Mouse (Mus musculus): Measurements from ENCODE around the gene Gpatch8. TPM values are rescaled to one million over a fixed set of nuclear protein-coding genes. Genes with fewer than 3 reads are reported as not detected.

Gene Gpatch8
- total RNA-seq (2014; rRNA removed) (21.0 and 21.3 TPM in 2 replicates), polyA plus RNA-seq (2015; fragmentation: Nextera tagmentation; extraction: Ambion mirVana) (48.9 and 50.6 TPM in 2 replicates)

GRCm38 (mm10) chr11:102556031-102556715 lies at the start of gene Gpatch8:
TSS of gene Gpatch8 (minus strand) at chr11:102556392.
- Histone ChIP-seq H3K9ac (replicated peaks; ENCODE audit: low read length) (peak within 1 kb of the TSS; percentile 87), H3K4me1 (ENCODE audit: insufficient read depth, low read length) (peaks cover 11% of the 10 kb centered on the region), H3K9me3 (ENCODE audit: low read length) (no peaks in the 10 kb centered on the region), H3K4me2 (ENCODE audit: low read depth, low read length) (peak within 1 kb of the TSS; percentile 73), H3K36me3 (ENCODE audit: insufficient read depth, low read length) (no peaks in the 10 kb centered on the region), H3K27ac (peak within 1 kb of the TSS; percentile 98), H3K27me3 (ENCODE audit: insufficient read depth, low read length) (no peaks in the 10 kb centered on the region), H3K4me3 (ENCODE audit: low read length) (peak within 1 kb of the TSS; percentile 77)
- TF ChIP-seq CTCF (IDR thresholded peaks at IDR 0.05; ENCODE audit: low read depth): 0 out of 2 replicates have a peak, but pooled peaks have one; percentile 1
- 1% methylated on average over 47 of the region's 55 CpGs for WGBS
- DNase-seq (ENCODE audit: low spot score) (peak; percentile 99), ATAC-seq (peak; percentile 98)

GRCm38 (mm10) chr11:102604777-102605552 lies 48.8 kb upstream of the Gpatch8 start:
- DNase-seq (ENCODE audit: low spot score) (peak; percentile 63), ATAC-seq (peak; percentile 34)
- Histone ChIP-seq H3K27ac (peak overlapping the region; percentile 82), H3K9me3 (ENCODE audit: low read length) (no peaks in the 10 kb centered on the region), H3K4me3 (ENCODE audit: low read length) (peak overlapping the region; percentile 78), H3K4me1 (ENCODE audit: insufficient read depth, low read length) (peaks cover 3% of the 10 kb centered on the region; the same call in 1 of the 2 replicates), H3K9ac (replicated peaks; ENCODE audit: low read length) (peak overlapping the region; percentile 65), H3K36me3 (ENCODE audit: insufficient read depth, low read length) (no peaks in the 10 kb centered on the region), H3K4me2 (ENCODE audit: low read depth, low read length) (peak overlapping the region; percentile 77), H3K27me3 (ENCODE audit: insufficient read depth, low read length) (no peaks in the 10 kb centered on the region)
- TF ChIP-seq CTCF (IDR thresholded peaks at IDR 0.05; ENCODE audit: low read depth): no peak
- under 1% methylated on average over 74 of the region's 74 CpGs for WGBS

DNA sequence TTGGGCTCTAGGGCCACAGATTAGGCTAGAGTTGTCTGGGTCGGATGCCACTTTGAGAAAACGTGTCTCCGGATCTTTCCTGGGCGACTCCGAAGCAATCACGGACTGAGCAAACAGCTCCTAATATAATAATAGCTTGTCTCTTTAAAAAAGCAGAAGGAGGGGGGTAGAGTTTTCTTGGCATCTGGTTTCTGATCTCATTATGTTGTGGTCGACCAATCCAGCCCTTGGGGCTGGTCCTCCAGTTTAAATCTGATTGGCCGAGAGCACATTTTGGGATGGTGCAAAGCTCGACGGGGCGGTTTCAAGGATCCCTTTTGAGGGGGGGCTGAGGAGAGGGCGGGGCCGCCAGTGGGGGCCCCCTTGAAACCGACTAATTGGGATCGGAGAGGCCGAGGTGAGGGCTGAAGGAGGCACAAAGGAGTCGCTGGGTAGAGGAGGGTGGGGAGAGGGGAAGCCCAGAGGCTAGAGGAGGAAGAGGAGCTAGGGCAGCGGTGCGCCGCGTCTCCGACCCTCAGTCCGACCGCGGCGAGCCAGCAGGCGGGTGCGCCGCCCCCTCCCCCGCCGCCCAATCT lies 47.9 kb upstream of the Gpatch8 start, which contains the start of gene Fzd2:
Fzd2 (plus strand) TSS at position 387 of the 575 bp plus-strand sequence.
- under 1% methylated on average over 30 of the region's 31 CpGs for WGBS
- ATAC-seq: peak; percentile 96
- Histone ChIP-seq H3K4me2 (ENCODE audit: low read depth, low read length) (peak within 1 kb of the TSS; percentile 77), H3K9ac (replicated peaks; ENCODE audit: low read length) (peak within 1 kb of the TSS; percentile 65), H3K27ac (peak within 1 kb of the TSS; percentile 82), H3K27me3 (ENCODE audit: insufficient read depth, low read length) (no peaks in the 10 kb centered on the region), H3K9me3 (ENCODE audit: low read length) (no peaks in the 10 kb centered on the region), H3K4me1 (ENCODE audit: insufficient read depth, low read length) (peaks cover 3% of the 10 kb centered on the region; the same call in 1 of the 2 replicates), H3K4me3 (ENCODE audit: low read length) (peak within 1 kb of the TSS; percentile 78), H3K36me3 (ENCODE audit: insufficient read depth, low read length) (no peaks in the 10 kb centered on the region)
- TF ChIP-seq CTCF (IDR thresholded peaks at IDR 0.05; ENCODE audit: low read depth): no peak
- peak; percentile 98 for DNase-seq (ENCODE audit: low spot score)

- no peak for ATAC-seq
- Histone ChIP-seq H3K27ac (peak overlapping the region; percentile 82), H3K4me2 (ENCODE audit: low read depth, low read length) (peak overlapping the region; percentile 77), H3K4me1 (ENCODE audit: insufficient read depth, low read length) (peaks cover 3% of the 10 kb centered on the region; the same call in 1 of the 2 replicates), H3K36me3 (ENCODE audit: insufficient read depth, low read length) (no peaks in the 10 kb centered on the region), H3K9ac (replicated peaks; ENCODE audit: low read length) (peak overlapping the region; percentile 39), H3K27me3 (ENCODE audit: insufficient read depth, low read length) (no peaks in the 10 kb centered on the region), H3K4me3 (ENCODE audit: low read length) (peak overlapping the region; percentile 78), H3K9me3 (ENCODE audit: low read length) (no peaks in the 10 kb centered on the region)
- DNase-seq (ENCODE audit: low spot score): peak; percentile 67
- under 1% methylated on average over 10 of the region's 10 CpGs for WGBS
- TF ChIP-seq CTCF (IDR thresholded peaks at IDR 0.05; ENCODE audit: low read depth): no peak
Measured at GRCm38 (mm10) chr11:102603496-102603850, 47.3 kb upstream of the Gpatch8 start.

DNA sequence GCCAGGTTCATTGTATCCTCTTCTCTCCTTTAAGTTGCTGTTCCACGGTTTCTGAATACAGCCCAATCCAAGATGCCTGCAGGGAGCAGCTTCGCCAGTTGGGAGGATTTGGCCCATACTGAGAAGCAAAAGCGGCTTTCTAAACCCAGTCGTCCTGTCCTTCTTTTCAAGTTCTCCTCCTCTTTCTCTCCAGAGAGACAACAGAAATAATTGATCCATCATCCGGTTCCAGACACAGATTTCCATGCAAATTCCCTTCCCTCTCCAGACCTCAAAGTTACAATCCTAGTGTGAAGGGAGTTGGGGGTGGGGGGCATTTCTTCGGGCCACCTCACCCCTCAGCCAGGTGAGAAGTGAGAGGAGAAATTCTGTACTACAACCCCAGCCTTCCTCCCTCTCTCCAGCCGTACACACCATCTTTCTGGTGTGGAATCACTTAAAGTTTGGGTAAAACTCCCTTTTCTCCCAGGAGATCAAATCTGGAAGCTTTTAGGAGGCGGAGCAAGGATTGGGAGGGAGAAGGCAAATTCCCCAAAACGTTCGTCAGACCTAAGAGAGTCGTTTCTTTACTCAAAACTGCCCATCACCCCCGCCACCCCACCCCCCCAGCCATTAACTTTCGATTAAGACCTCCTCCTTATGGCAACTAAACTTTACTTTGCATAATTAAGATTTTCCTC lies 46.8 kb upstream of the Gpatch8 start:
- TF ChIP-seq CTCF (IDR thresholded peaks at IDR 0.05; ENCODE audit: low read depth): no peak
- ATAC-seq: no peak
- H3K36me3 ChIP-seq (ENCODE audit: insufficient read depth, low read length): no peaks in the 10 kb centered on the region
- peak overlapping the region; percentile 82 for H3K27ac ChIP-seq
- peak; percentile 52 for DNase-seq (ENCODE audit: low spot score)
- H3K4me2 ChIP-seq (ENCODE audit: low read depth, low read length): peak overlapping the region; percentile 77
- 1% methylated on average over 13 of the region's 13 CpGs for WGBS
- no peaks in the 10 kb centered on the region for H3K27me3 ChIP-seq (ENCODE audit: insufficient read depth, low read length)
- H3K9me3 ChIP-seq (ENCODE audit: low read length): no peaks in the 10 kb centered on the region
- peak overlapping the region; percentile 78 for H3K4me3 ChIP-seq (ENCODE audit: low read length)
- peak overlapping the region; percentile 39 for H3K9ac ChIP-seq (replicated peaks; ENCODE audit: low read length)
- H3K4me1 ChIP-seq (ENCODE audit: insufficient read depth, low read length): peaks cover 3% of the 10 kb centered on the region; the same call in 1 of the 2 replicates

GRCm38 (mm10) chr11:102599912-102600311 lies 43.7 kb upstream of the Gpatch8 start:
- WGBS: 90% methylated on average over 3 of the region's 3 CpGs
- Histone ChIP-seq H3K4me3 (ENCODE audit: low read length) (no peak overlapping the region), H3K27ac (no peak overlapping the region), H3K27me3 (ENCODE audit: insufficient read depth, low read length) (no peaks in the 10 kb centered on the region), H3K9ac (replicated peaks; ENCODE audit: low read length) (no peak overlapping the region), H3K4me2 (ENCODE audit: low read depth, low read length) (no peak overlapping the region), H3K4me1 (ENCODE audit: insufficient read depth, low read length) (no peaks in the 10 kb centered on the region), H3K36me3 (ENCODE audit: insufficient read depth, low read length) (no peaks in the 10 kb centered on the region), H3K9me3 (ENCODE audit: low read length) (no peaks in the 10 kb centered on the region)
- TF ChIP-seq CTCF (IDR thresholded peaks at IDR 0.05; ENCODE audit: low read depth): peak; percentile 30; the same call in 1 of the 2 replicates
- peak; percentile 18 for DNase-seq (ENCODE audit: low spot score)
- no peak for ATAC-seq

Measured in hindbrain, postnatal 0 days (tissue).